Mouse (Mus musculus) stomach, embryonic 15.5 days (tissue): ENCODE measurements around the gene Arfgap1. TPM values are rescaled to one million over a fixed set of nuclear protein-coding genes. Genes with fewer than 3 reads are reported as not detected.

Source experiments
- ATAC-seq: fragments of 200-750 bp; cut with Nextera tagmentation; 2 replicates; pipeline ENCODE4 v1.8.0; 2017; ENCODE audit warnings: low read depth, moderate number of reproducible peaks, moderate TSS enrichment; ENCODE audit not compliant: insufficient read depth, low FRiP score
- H3K27ac ChIP-seq: fragments of 300-500 bp; sonication (generic); 2 replicates; pipeline ENCODE4 v1.5.1; 2015; ENCODE audit warnings: mild to moderate bottlenecking, inconsistent platforms
- H3K27me3 ChIP-seq: fragments of 300-500 bp; sonication (generic); replicated peaks from 2 replicates; pipeline ENCODE4 v1.6.1; 2015; ENCODE audit warnings: inconsistent platforms
- H3K36me3 ChIP-seq: fragments of 300-500 bp; sonication (generic); 2 replicates; pipeline ENCODE4 v1.6.1; 2015; ENCODE audit warnings: inconsistent platforms
- H3K4me1 ChIP-seq: fragments of 300-500 bp; sonication (generic); 2 replicates; pipeline ENCODE4 v1.6.1; 2015; ENCODE audit warnings: inconsistent platforms
- H3K4me2 ChIP-seq: fragments of 300-500 bp; sonication (generic); 2 replicates; pipeline ENCODE4 v1.6.1; 2015; ENCODE audit warnings: mild to moderate bottlenecking, inconsistent platforms
- H3K4me3 ChIP-seq: fragments of 300-500 bp; sonication (generic); replicated peaks from 2 replicates; pipeline ENCODE4 v1.5.1; 2015; ENCODE audit warnings: inconsistent platforms
- H3K9ac ChIP-seq: fragments of 300-500 bp; sonication (generic); 2 replicates; pipeline ENCODE4 v1.6.1; 2015; ENCODE audit warnings: inconsistent platforms
- H3K9me3 ChIP-seq: fragments of 300-500 bp; sonication (generic); 2 replicates; pipeline ENCODE4 v1.6.1; 2016; ENCODE audit warnings: inconsistent platforms
- WGBS: fragments of 180-500 bp; shearing (Covaris S2); methylation state at CpG from one replicate; pipeline ENCODE4 v1.1.7; 2015; 5-methylcytosine and 5-hydroxymethylcytosine counted together
- polyA plus RNA-seq: library from polyadenylated mRNA; unstranded; fragments of >200 nt; fragmentation: Nextera tagmentation; extraction: Ambion mirVana; gene quantifications from 2 replicates; pipeline ENCODE4 v1.2.1, GENCODE M21; 2015

Gene Arfgap1
- polyA plus RNA-seq, 1 experiment from 2014 or later, result 92.7 TPM

- Histone ChIP-seq H3K27me3 (no peaks in the 10 kb centered on the region), H3K36me3 (no peaks in the 10 kb centered on the region), H3K9me3 (no peaks in the 10 kb centered on the region), H3K27ac (peak overlapping the region; percentile 74; the same call in 1 of the 2 replicates), H3K4me3 (peak overlapping the region; percentile 61), H3K4me2 (peak overlapping the region; percentile 91), H3K9ac (peak overlapping the region; percentile 54; the same call in 1 of the 2 replicates), H3K4me1 (peaks cover 26% of the 10 kb centered on the region)
- WGBS, result 17% methylated on average over 2 of the region's 2 CpGs
- ATAC-seq, result no peak
Measured at GRCm38 (mm10) chr2:180953638-180954037, 13.4 kb upstream of the Arfgap1 start.

- Histone ChIP-seq H3K4me1 (peaks cover 26% of the 10 kb centered on the region), H3K4me3 (peak within 1 kb of the TSS; percentile 61), H3K36me3 (no peaks in the 10 kb centered on the region), H3K9me3 (no peaks in the 10 kb centered on the region), H3K9ac (peak within 1 kb of the TSS; percentile 54; the same call in 1 of the 2 replicates), H3K4me2 (peak within 1 kb of the TSS; percentile 91), H3K27me3 (no peaks in the 10 kb centered on the region), H3K27ac (peak within 1 kb of the TSS; percentile 74)
- ATAC-seq, result peak; percentile 90
- WGBS, result under 1% methylated on average over 51 of the region's 52 CpGs
Measured at GRCm38 (mm10) chr2:180954061-180955047, 12.7 kb upstream of the Arfgap1 start, which contains the start of gene Nkain4. Nkain4 (minus strand) TSS chr2:180954699.

- Histone ChIP-seq H3K27ac (peak overlapping the region; percentile 33; the same call in 1 of the 2 replicates), H3K27me3 (no peaks in the 10 kb centered on the region), H3K9me3 (no peaks in the 10 kb centered on the region), H3K4me2 (no peak overlapping the region), H3K36me3 (no peaks in the 10 kb centered on the region), H3K4me3 (no peak overlapping the region), H3K9ac (no peak overlapping the region), H3K4me1 (peaks cover 8% of the 10 kb centered on the region; the same call in 1 of the 2 replicates)
- 61% methylated on average over 7 of the region's 7 CpGs for WGBS
- no peak for ATAC-seq
Measured at GRCm38 (mm10) chr2:180959605-180960004, 7.4 kb upstream of the Arfgap1 start.

GRCm38 (mm10) chr2:180960187-180960586, 6.8 kb upstream of the Arfgap1 start:
- Histone ChIP-seq H3K9me3 (no peaks in the 10 kb centered on the region), H3K27me3 (no peaks in the 10 kb centered on the region), H3K27ac (peak overlapping the region; percentile 33; the same call in 1 of the 2 replicates), H3K36me3 (no peaks in the 10 kb centered on the region), H3K4me2 (no peak overlapping the region), H3K4me1 (peaks cover 8% of the 10 kb centered on the region; the same call in 1 of the 2 replicates), H3K4me3 (no peak overlapping the region), H3K9ac (no peak overlapping the region)
- WGBS, result 32% methylated on average over 3 of the region's 3 CpGs
- ATAC-seq, result no peak

- no peak overlapping the region for H3K9ac ChIP-seq
- H3K4me3 ChIP-seq, result no peak overlapping the region
- no peak overlapping the region for H3K4me2 ChIP-seq
- H3K36me3 ChIP-seq, result no peaks in the 10 kb centered on the region
- peak; percentile 76 for ATAC-seq
- H3K27me3 ChIP-seq, result no peaks in the 10 kb centered on the region
- H3K4me1 ChIP-seq, result peaks cover 9% of the 10 kb centered on the region; the same call in 1 of the 2 replicates
- peak overlapping the region; percentile 74; the same call in 1 of the 2 replicates for H3K27ac ChIP-seq
- WGBS, result 71% methylated on average over 2 of the region's 2 CpGs
- no peaks in the 10 kb centered on the region for H3K9me3 ChIP-seq
Measured at GRCm38 (mm10) chr2:180962616-180963308, 4.3 kb upstream of the Arfgap1 start.

GRCm38 (mm10) chr2:180963956-180964355, 3.1 kb upstream of the Arfgap1 start:
- Histone ChIP-seq H3K36me3 (no peaks in the 10 kb centered on the region), H3K4me1 (peaks cover 17% of the 10 kb centered on the region; the same call in 1 of the 2 replicates), H3K9ac (no peak overlapping the region), H3K4me3 (no peak overlapping the region), H3K9me3 (no peaks in the 10 kb centered on the region), H3K27ac (0 out of 2 replicates have a peak overlapping the region, but pooled peaks have one; percentile 74), H3K27me3 (no peaks in the 10 kb centered on the region), H3K4me2 (no peak overlapping the region)
- no peak for ATAC-seq
- WGBS, result 3% methylated on average over 5 of the region's 5 CpGs

- H3K36me3 ChIP-seq, result peaks cover 6% of the 10 kb centered on the region
- H3K9ac ChIP-seq, result peak overlapping the region; percentile 99
- no peak for ATAC-seq
- 7% methylated on average over 14 of the region's 14 CpGs for WGBS
- peak overlapping the region; percentile 79 for H3K4me3 ChIP-seq
- no peaks in the 10 kb centered on the region for H3K27me3 ChIP-seq
- peak overlapping the region; percentile 94 for H3K27ac ChIP-seq
- peaks cover 21% of the 10 kb centered on the region; the same call in 1 of the 2 replicates for H3K4me1 ChIP-seq
- no peaks in the 10 kb centered on the region for H3K9me3 ChIP-seq
- peak overlapping the region; percentile 68 for H3K4me2 ChIP-seq
Measured at GRCm38 (mm10) chr2:180966092-180966882, 738 bp upstream of the Arfgap1 start.

- peaks cover 53% of the 10 kb centered on the region for H3K36me3 ChIP-seq
- no peak overlapping the region for H3K4me3 ChIP-seq
- no peaks in the 10 kb centered on the region for H3K9me3 ChIP-seq
- no peaks in the 10 kb centered on the region for H3K4me1 ChIP-seq
- 73% methylated on average over 6 of the region's 6 CpGs for WGBS
- no peaks in the 10 kb centered on the region for H3K27me3 ChIP-seq
- H3K9ac ChIP-seq, result no peak overlapping the region
- H3K27ac ChIP-seq, result no peak overlapping the region
- no peak overlapping the region for H3K4me2 ChIP-seq
- no peak for ATAC-seq
Measured at GRCm38 (mm10) chr2:180981133-180981532, 14.1 kb downstream of the Arfgap1 start.

GRCm38 (mm10) chr2:180985635-180986034, 18.6 kb downstream of the Arfgap1 start:
- 57% methylated on average over 2 of the region's 2 CpGs for WGBS
- no peak overlapping the region for H3K9ac ChIP-seq
- no peak for ATAC-seq
- no peak overlapping the region for H3K27ac ChIP-seq
- peaks cover 12% of the 10 kb centered on the region for H3K36me3 ChIP-seq
- no peaks in the 10 kb centered on the region for H3K27me3 ChIP-seq
- no peak overlapping the region for H3K4me2 ChIP-seq
- no peaks in the 10 kb centered on the region for H3K4me1 ChIP-seq
- no peaks in the 10 kb centered on the region for H3K9me3 ChIP-seq
- H3K4me3 ChIP-seq, result no peak overlapping the region

- Histone ChIP-seq H3K27ac (peak within 1 kb of the TSS; percentile 59), H3K9me3 (no peaks in the 10 kb centered on the region), H3K4me2 (no peak within 1 kb of the TSS), H3K4me1 (no peaks in the 10 kb centered on the region), H3K36me3 (peaks cover 7% of the 10 kb centered on the region; the same call in 1 of the 2 replicates), H3K4me3 (no peak within 1 kb of the TSS), H3K27me3 (no peaks in the 10 kb centered on the region), H3K9ac (no peak within 1 kb of the TSS)
- 60% methylated on average over 2 of the region's 2 CpGs for WGBS
- no peak for ATAC-seq
Measured at GRCm38 (mm10) chr2:180986449-180986848, 19.4 kb downstream of the Arfgap1 start, which contains the start of gene Col20a1. Col20a1 (plus strand) TSS chr2:180986535.

GRCm38 (mm10) chr2:180987001-180987400, 20.0 kb downstream of the Arfgap1 start:
- H3K4me1 ChIP-seq, result no peaks in the 10 kb centered on the region
- no peak for ATAC-seq
- no peak overlapping the region for H3K4me2 ChIP-seq
- H3K9me3 ChIP-seq, result no peaks in the 10 kb centered on the region
- H3K4me3 ChIP-seq, result no peak overlapping the region
- no peaks in the 10 kb centered on the region for H3K27me3 ChIP-seq
- no peak overlapping the region for H3K9ac ChIP-seq
- WGBS, result 88% methylated on average over 1 of the region's 1 CpGs
- H3K27ac ChIP-seq, result peak overlapping the region; percentile 59
- H3K36me3 ChIP-seq, result peaks cover 2% of the 10 kb centered on the region; the same call in 1 of the 2 replicates
